Mouse (Mus musculus): Measurements from ENCODE around the gene Rnf144a. TPM values are rescaled to one million over a fixed set of nuclear protein-coding genes. Genes with fewer than 3 reads are reported as not detected.

The Rnf144a gene
- polyA plus RNA-seq, 1 experiment from 2014 or later = 5.0 TPM

DNA sequence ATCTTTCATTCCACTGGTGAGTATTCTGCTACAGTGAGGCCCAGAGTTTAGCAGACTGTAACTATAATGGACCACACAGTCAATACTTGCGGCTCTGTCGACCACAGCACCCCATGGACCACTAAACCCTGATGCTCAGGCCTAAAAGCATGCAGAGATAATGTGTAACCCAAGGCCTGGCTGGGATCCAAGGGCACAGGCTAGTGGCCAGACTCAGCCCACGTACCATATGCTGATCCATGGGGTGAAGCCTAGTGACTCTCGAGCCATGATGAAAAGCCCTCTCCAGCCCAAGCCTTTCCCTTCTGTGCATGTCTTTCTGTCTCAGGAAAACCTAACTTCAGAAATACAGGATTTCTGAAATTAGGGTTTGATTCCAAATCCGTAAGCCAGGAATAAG is 50.2 kb downstream of the Rnf144a start:
- 82% methylated on average over 5 of the region's 5 CpGs for WGBS

GRCm38 (mm10) chr12:26360946-26361523 is 54.0 kb downstream of the Rnf144a start:
- no peak for DNase-seq (ENCODE audit: low spot score)
- Histone ChIP-seq H3K27ac (replicated peaks) (no peak overlapping the region), H3K36me3 (ENCODE audit: control insufficient read depth, insufficient read depth, low read length) (no peaks in the 10 kb centered on the region), H3K4me1 (replicated peaks; ENCODE audit: control insufficient read depth, insufficient read depth) (no peaks in the 10 kb centered on the region), H3K4me2 (replicated peaks; ENCODE audit: low read depth) (no peak overlapping the region), H3K27me3 (ENCODE audit: control insufficient read depth, insufficient read depth, low read length) (no peaks in the 10 kb centered on the region), H3K4me3 (ENCODE audit: low read depth, low read length) (no peak overlapping the region), H3K9ac (ENCODE audit: low read length) (no peak overlapping the region), H3K9me3 (ENCODE audit: control insufficient read depth, low read length) (no peaks in the 10 kb centered on the region)
- ATAC-seq (ENCODE audit: low FRiP score, low TSS enrichment) = no peak
- TF ChIP-seq CTCF (IDR thresholded peaks at IDR 0.05; ENCODE audit: low read depth) = no peak
- TF ChIP-seq EP300 (optimal IDR thresholded peaks at IDR 0.05) = no peak
- 75% methylated on average over 10 of the region's 10 CpGs for WGBS

More for the DNA sequence above, 50.2 kb downstream of the Rnf144a start:
- no peak overlapping the region for H3K4me3 ChIP-seq (ENCODE audit: low read depth, low read length)
- no peak for TF ChIP-seq EP300 (optimal IDR thresholded peaks at IDR 0.05)
- TF ChIP-seq CTCF (IDR thresholded peaks at IDR 0.05; ENCODE audit: low read depth) = no peak
- DNase-seq (ENCODE audit: low spot score) (no peak), ATAC-seq (ENCODE audit: low FRiP score, low TSS enrichment) (no peak)
- H3K9me3 ChIP-seq (ENCODE audit: control insufficient read depth, low read length) = no peaks in the 10 kb centered on the region
- H3K36me3 ChIP-seq (ENCODE audit: control insufficient read depth, insufficient read depth, low read length) = no peaks in the 10 kb centered on the region
- no peaks in the 10 kb centered on the region for H3K4me1 ChIP-seq (replicated peaks; ENCODE audit: control insufficient read depth, insufficient read depth)
- no peak overlapping the region for H3K9ac ChIP-seq (ENCODE audit: low read length)
- H3K4me2 ChIP-seq (replicated peaks; ENCODE audit: low read depth) = no peak overlapping the region
- no peaks in the 10 kb centered on the region for H3K27me3 ChIP-seq (ENCODE audit: control insufficient read depth, insufficient read depth, low read length)
- H3K27ac ChIP-seq (replicated peaks) = no peak overlapping the region

GRCm38 (mm10) chr12:26359817-26360216 is 55.2 kb downstream of the Rnf144a start:
- Histone ChIP-seq H3K4me3 (ENCODE audit: low read depth, low read length) (no peak overlapping the region), H3K36me3 (ENCODE audit: control insufficient read depth, insufficient read depth, low read length) (no peaks in the 10 kb centered on the region), H3K9ac (ENCODE audit: low read length) (no peak overlapping the region), H3K4me2 (replicated peaks; ENCODE audit: low read depth) (no peak overlapping the region), H3K27me3 (ENCODE audit: control insufficient read depth, insufficient read depth, low read length) (no peaks in the 10 kb centered on the region), H3K9me3 (ENCODE audit: control insufficient read depth, low read length) (no peaks in the 10 kb centered on the region), H3K27ac (replicated peaks) (no peak overlapping the region), H3K4me1 (replicated peaks; ENCODE audit: control insufficient read depth, insufficient read depth) (no peaks in the 10 kb centered on the region)
- no peak for DNase-seq (ENCODE audit: low spot score)
- TF ChIP-seq EP300 (optimal IDR thresholded peaks at IDR 0.05) = no peak
- TF ChIP-seq CTCF (IDR thresholded peaks at IDR 0.05; ENCODE audit: low read depth) = no peak
- ATAC-seq (ENCODE audit: low FRiP score, low TSS enrichment) = no peak
- 63% methylated on average over 5 of the region's 5 CpGs for WGBS

- Histone ChIP-seq H3K9me3 (ENCODE audit: control insufficient read depth, low read length) (no peaks in the 10 kb centered on the region), H3K4me3 (ENCODE audit: low read depth, low read length) (no peak overlapping the region), H3K27me3 (ENCODE audit: control insufficient read depth, insufficient read depth, low read length) (no peaks in the 10 kb centered on the region), H3K36me3 (ENCODE audit: control insufficient read depth, insufficient read depth, low read length) (no peaks in the 10 kb centered on the region), H3K4me2 (replicated peaks; ENCODE audit: low read depth) (no peak overlapping the region), H3K27ac (replicated peaks) (no peak overlapping the region), H3K9ac (ENCODE audit: low read length) (no peak overlapping the region), H3K4me1 (replicated peaks; ENCODE audit: control insufficient read depth, insufficient read depth) (no peaks in the 10 kb centered on the region)
- TF ChIP-seq CTCF (IDR thresholded peaks at IDR 0.05; ENCODE audit: low read depth) (no peak), EP300 (optimal IDR thresholded peaks at IDR 0.05) (no peak)
- 90% methylated on average over 2 of the region's 2 CpGs for WGBS
- no peak for DNase-seq (ENCODE audit: low spot score)
- no peak for ATAC-seq (ENCODE audit: low FRiP score, low TSS enrichment)
These were observed 55.8 kb downstream of the Rnf144a start for GRCm38 (mm10) chr12:26359241-26359640.

DNA sequence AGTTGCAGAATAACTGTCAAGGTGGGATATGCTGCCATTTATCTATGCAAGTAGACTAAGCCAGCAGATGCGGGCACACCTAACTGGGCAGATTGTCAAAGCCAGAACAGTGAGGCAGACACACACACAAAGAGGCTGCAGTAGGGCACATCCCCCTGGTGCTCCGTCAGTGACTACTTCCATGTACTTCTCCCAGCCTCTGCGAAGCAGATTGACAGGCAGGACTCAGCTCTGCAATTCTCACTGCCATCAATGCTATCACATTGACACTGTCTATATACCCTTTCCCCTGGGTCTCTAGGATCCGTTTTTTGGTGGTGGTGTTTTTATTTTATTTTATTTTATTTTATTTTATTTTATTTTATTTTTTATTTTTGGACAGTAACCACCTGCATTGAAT is 57.8 kb downstream of the Rnf144a start:
- H3K27ac ChIP-seq (replicated peaks) = no peak overlapping the region
- no peak for DNase-seq (ENCODE audit: low spot score)
- ATAC-seq (ENCODE audit: low FRiP score, low TSS enrichment) = no peak
- WGBS = 84% methylated on average over 4 of the region's 4 CpGs
- no peak overlapping the region for H3K9ac ChIP-seq (ENCODE audit: low read length)
- H3K27me3 ChIP-seq (ENCODE audit: control insufficient read depth, insufficient read depth, low read length) = no peaks in the 10 kb centered on the region
- H3K4me2 ChIP-seq (replicated peaks; ENCODE audit: low read depth) = no peak overlapping the region
- H3K4me1 ChIP-seq (replicated peaks; ENCODE audit: control insufficient read depth, insufficient read depth) = no peaks in the 10 kb centered on the region
- H3K9me3 ChIP-seq (ENCODE audit: control insufficient read depth, low read length) = no peaks in the 10 kb centered on the region
- no peaks in the 10 kb centered on the region for H3K36me3 ChIP-seq (ENCODE audit: control insufficient read depth, insufficient read depth, low read length)
- no peak overlapping the region for H3K4me3 ChIP-seq (ENCODE audit: low read depth, low read length)
- TF ChIP-seq CTCF (IDR thresholded peaks at IDR 0.05; ENCODE audit: low read depth) (no peak), EP300 (optimal IDR thresholded peaks at IDR 0.05) (no peak)

- DNase-seq (ENCODE audit: low spot score) = no peak
- TF ChIP-seq CTCF (IDR thresholded peaks at IDR 0.05; ENCODE audit: low read depth) = no peak
- no peak for TF ChIP-seq EP300 (optimal IDR thresholded peaks at IDR 0.05)
- no peaks in the 10 kb centered on the region for H3K36me3 ChIP-seq (ENCODE audit: control insufficient read depth, insufficient read depth, low read length)
- no peaks in the 10 kb centered on the region for H3K27me3 ChIP-seq (ENCODE audit: control insufficient read depth, insufficient read depth, low read length)
- no peak for ATAC-seq (ENCODE audit: low FRiP score, low TSS enrichment)
- H3K4me1 ChIP-seq (replicated peaks; ENCODE audit: control insufficient read depth, insufficient read depth) = no peaks in the 10 kb centered on the region
- H3K9me3 ChIP-seq (ENCODE audit: control insufficient read depth, low read length) = no peaks in the 10 kb centered on the region
- H3K4me3 ChIP-seq (ENCODE audit: low read depth, low read length) = no peak overlapping the region
- no peak overlapping the region for H3K4me2 ChIP-seq (replicated peaks; ENCODE audit: low read depth)
- H3K9ac ChIP-seq (ENCODE audit: low read length) = no peak overlapping the region
- no peak overlapping the region for H3K27ac ChIP-seq (replicated peaks)
- WGBS = 61% methylated on average over 7 of the region's 7 CpGs
These were observed 58.9 kb downstream of the Rnf144a start for GRCm38 (mm10) chr12:26356191-26356590.
